Mouse (Mus musculus): ENCODE data around the gene Map3k11.

- TF ChIP-seq CTCF (IDR thresholded peaks at IDR 0.05; ENCODE audit: low read depth): no peak
- TF ChIP-seq EP300 (IDR thresholded peaks at IDR 0.05; ENCODE audit: low read depth): no peak
These were observed 36.9 kb upstream of the Map3k11 start for GRCm38 (mm10) chr19:5651502-5652274.
